Mouse (Mus musculus) liver, embryonic 14.5 days (tissue): ENCODE data around the gene Grm7. TPM values are rescaled to one million over a fixed set of nuclear protein-coding genes. Genes with fewer than 3 reads are reported as not detected.

Experiments used
- ATAC-seq: fragments of 200-750 bp; cut with Nextera tagmentation; 2 replicates; pipeline ENCODE4 v1.8.0; 2017; ENCODE audit warnings: moderate number of reproducible peaks, mild to moderate bottlenecking, moderate library complexity; ENCODE audit not compliant: insufficient read depth
- DNase-seq, 3 experiments: peaks; one replicate each; pipeline ENCODE4 v3.0.0-alpha.2; 2012 to 2013; ENCODE audit warnings: low read depth in 3 of 3, low spot score in 3 of 3
- H3K27ac ChIP-seq: fragments of 300-500 bp; sonication (generic); 2 replicates; pipeline ENCODE4 v1.5.1; 2014; ENCODE audit warnings: moderate library complexity, mild to moderate bottlenecking, control low read depth, inconsistent platforms
- H3K27me3 ChIP-seq: fragments of 300-500 bp; sonication (generic); 2 replicates; pipeline ENCODE4 v1.6.1; 2014; ENCODE audit warnings: mild to moderate bottlenecking, low read length, moderate library complexity; ENCODE audit not compliant: control insufficient read depth, insufficient read depth
- H3K36me3 ChIP-seq: fragments of 300-500 bp; sonication (generic); replicated peaks from 2 replicates; pipeline ENCODE4 v1.6.1; 2014; ENCODE audit warnings: low read depth; ENCODE audit not compliant: control insufficient read depth, insufficient read depth
- H3K4me1 ChIP-seq, 2 experiments: fragments of 200-500 bp in 1 of 2; fragments of 300-500 bp in 1 of 2; sonication (generic) in 1 of 2; replicated peaks; 2 replicates each; pipeline ENCODE4 v1.6.1; 2012 to 2014; ENCODE audit warnings: antibody characterized with exemption in 1 of 2, inconsistent platforms in 1 of 2, low read length in 1 of 2; ENCODE audit not compliant: control insufficient read depth in 2 of 2, insufficient read depth in 2 of 2
- H3K4me2 ChIP-seq: fragments of 300-500 bp; sonication (generic); 2 replicates; pipeline ENCODE4 v1.6.1; 2014; ENCODE audit warnings: low read depth, mild to moderate bottlenecking, control low read depth, moderate library complexity
- H3K4me3 ChIP-seq, 2 experiments: fragments of 200-500 bp in 1 of 2; fragments of 300-500 bp in 1 of 2; sonication (generic) in 1 of 2; 2 replicates each; pipeline ENCODE4 v1.5.1; 2012 to 2014; ENCODE audit warnings: low read depth in 2 of 2, low read length in 2 of 2, mild to moderate bottlenecking in 2 of 2, control low read depth in 1 of 2, inconsistent platforms in 1 of 2, moderate library complexity in 1 of 2; ENCODE audit not compliant: insufficient read depth in 1 of 2
- H3K9ac ChIP-seq: fragments of 300-500 bp; sonication (generic); replicated peaks from 2 replicates; pipeline ENCODE4 v1.6.1; 2014; ENCODE audit warnings: mild to moderate bottlenecking, control low read depth, moderate library complexity
- H3K9me3 ChIP-seq: fragments of 300-500 bp; sonication (generic); 2 replicates; pipeline ENCODE4 v1.6.1; 2016; ENCODE audit warnings: low read length, mixed read lengths; ENCODE audit not compliant: control insufficient read depth
- CTCF ChIP-seq: IDR thresholded peaks from 2 replicates; pipeline ENCODE4 v1.5.1; 2016; ENCODE audit warnings: antibody characterized with exemption, low read depth, control low read depth
- EP300 ChIP-seq: IDR thresholded peaks from 2 replicates; pipeline ENCODE4 v1.6.1; 2016; ENCODE audit warnings: antibody characterized with exemption, low read depth
- WGBS: fragments of 180-500 bp; shearing (Covaris S2); extraction: QIAGEN DNeasy Blood & Tissue Kit; methylation state at CpG from one replicate; pipeline ENCODE4 v1.1.7; 2014; ENCODE audit not compliant: insufficient replicate concordance; 5-methylcytosine and 5-hydroxymethylcytosine counted together
- polyA plus RNA-seq, 2 experiments: library from polyadenylated mRNA; depleted of rRNA in 1 of 2; stranded (reverse) in 1 of 2; unstranded in 1 of 2; fragments of >200 nt; fragmentation: Nextera tagmentation in 1 of 2; extraction: Ambion mirVana in 1 of 2; gene quantifications; 2 replicates each; pipeline versions ENCODE4 v1.2.1 to v1.2.3; 2012 to 2014

Grm7 gene
- polyA plus RNA-seq, 2 experiments: 0.01 TPM; not detected in 1

DNA sequence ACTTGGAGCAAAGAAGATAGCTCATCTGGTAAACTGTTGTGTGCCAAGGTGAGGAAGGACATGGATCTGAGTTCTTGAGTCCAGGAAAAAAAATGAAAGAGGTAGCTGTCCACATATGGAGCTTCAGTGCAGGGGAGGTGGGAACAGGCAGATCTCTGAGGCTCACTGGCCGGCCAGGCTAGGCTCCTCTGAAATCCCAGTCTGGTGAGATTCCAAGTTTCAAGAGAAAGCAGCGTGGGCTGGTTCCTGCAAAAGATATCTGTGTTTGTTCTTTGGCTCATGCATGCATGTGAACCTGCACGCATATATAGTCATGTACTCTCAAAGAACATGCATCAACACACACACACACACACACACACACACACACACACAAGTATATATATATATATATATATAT lies 942.2 kb downstream of the Grm7 start:
- Histone ChIP-seq H3K27ac (no peak overlapping the region), H3K27me3 (no peaks in the 10 kb centered on the region), H3K9ac (no peak overlapping the region), H3K4me3 (no peak overlapping the region), H3K4me2 (no peak overlapping the region), H3K9me3 (no peaks in the 10 kb centered on the region), H3K36me3 (no peaks in the 10 kb centered on the region), H3K4me1 (no peaks in the 10 kb centered on the region)
- no peak for ATAC-seq
- no peak for DNase-seq
- no peak for TF ChIP-seq CTCF
- no peak for TF ChIP-seq EP300
- 63% methylated on average over 3 of the region's 3 CpGs for WGBS

DNA sequence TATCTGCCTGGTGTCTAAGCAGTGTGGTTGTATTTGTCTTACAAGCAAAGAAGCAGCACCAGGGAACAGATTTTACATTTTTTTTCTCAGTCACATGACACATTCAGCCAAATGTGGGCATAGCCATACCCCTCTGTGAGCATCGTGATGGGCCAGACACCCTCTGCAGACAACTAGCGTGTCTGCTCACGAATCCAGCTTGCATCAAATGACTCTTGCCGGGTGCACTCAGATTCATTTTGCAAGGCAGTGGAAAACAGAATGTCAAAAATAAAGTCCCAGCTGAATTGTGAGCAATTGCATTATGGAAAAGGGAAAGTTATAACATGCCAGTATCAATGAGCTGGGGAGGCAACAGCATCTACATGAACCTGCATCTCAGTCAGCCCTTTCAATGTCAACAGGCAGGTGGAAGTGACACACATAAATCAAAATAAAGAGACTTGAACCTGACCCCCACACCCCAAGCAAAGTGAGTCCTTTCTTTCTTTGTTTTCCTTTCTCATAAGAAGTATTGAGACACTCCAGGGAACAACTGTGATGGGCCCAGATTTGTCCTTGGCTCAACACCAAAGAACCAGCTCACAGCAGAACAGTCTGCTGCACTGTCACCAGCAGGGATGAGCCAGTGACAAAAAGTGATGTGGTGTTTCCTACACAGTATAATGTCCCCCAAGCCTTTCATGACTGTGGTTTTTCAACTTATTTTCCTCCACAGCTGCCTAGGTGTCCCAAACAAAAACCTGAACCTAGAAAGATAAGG lies 956.7 kb downstream of the Grm7 start:
- Histone ChIP-seq H3K4me1 (no peaks in the 10 kb centered on the region), H3K27me3 (no peaks in the 10 kb centered on the region), H3K36me3 (no peaks in the 10 kb centered on the region), H3K4me2 (no peak overlapping the region), H3K4me3 (no peak overlapping the region), H3K9ac (no peak overlapping the region), H3K27ac (no peak overlapping the region), H3K9me3 (no peaks in the 10 kb centered on the region)
- TF ChIP-seq CTCF (no peak), EP300 (no peak)
- WGBS: 73% methylated on average over 4 of the region's 4 CpGs
- DNase-seq: no peak
- no peak for ATAC-seq

DNA sequence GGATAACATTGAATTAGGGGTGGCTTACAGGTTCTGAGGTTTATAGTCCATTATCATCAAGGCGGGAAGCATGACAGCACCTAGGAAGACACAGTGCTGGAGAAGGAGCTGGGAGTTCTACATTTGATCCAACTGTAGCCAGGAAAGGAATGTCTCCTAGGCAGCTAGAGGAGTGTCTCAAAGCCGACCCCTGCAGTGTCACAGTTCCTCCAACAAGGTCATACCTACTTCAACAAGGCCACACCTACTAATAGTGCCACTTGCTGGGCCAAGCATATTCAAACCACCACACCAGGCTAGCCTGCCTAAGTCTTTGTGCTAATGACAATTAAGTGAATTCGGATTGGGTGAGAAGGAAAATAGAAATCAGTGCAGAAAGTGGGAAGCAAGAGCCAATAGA lies 965.0 kb downstream of the Grm7 start:
- Histone ChIP-seq H3K27ac (no peak overlapping the region), H3K4me3 (no peak overlapping the region), H3K4me2 (no peak overlapping the region), H3K36me3 (no peaks in the 10 kb centered on the region), H3K9ac (no peak overlapping the region), H3K4me1 (no peaks in the 10 kb centered on the region), H3K27me3 (no peaks in the 10 kb centered on the region), H3K9me3 (no peaks in the 10 kb centered on the region)
- WGBS: 57% methylated on average over 3 of the region's 3 CpGs
- no peak for TF ChIP-seq CTCF
- no peak for TF ChIP-seq EP300
- no peak for DNase-seq
- no peak for ATAC-seq

DNA sequence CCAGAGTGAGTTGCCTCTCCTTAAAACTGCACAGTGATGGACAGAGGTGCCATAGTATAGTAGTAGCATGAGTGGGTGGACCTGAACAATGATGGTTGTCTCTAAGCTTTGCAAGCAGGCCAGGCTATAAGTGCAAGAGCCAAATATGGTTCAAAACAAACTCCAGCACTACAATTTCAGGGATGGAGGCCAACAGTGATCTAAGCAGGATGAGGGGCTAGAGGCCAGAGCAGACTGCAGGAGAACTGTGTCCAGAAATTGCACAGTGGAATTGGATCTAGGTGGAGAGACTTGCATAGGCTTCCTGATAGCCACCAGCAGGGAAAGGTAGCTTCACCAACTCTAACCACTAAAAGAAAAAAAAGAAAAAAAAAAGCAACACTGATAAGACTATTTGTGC lies 968.5 kb downstream of the Grm7 start:
- Histone ChIP-seq H3K9me3 (no peaks in the 10 kb centered on the region), H3K27me3 (no peaks in the 10 kb centered on the region), H3K27ac (no peak overlapping the region), H3K4me2 (no peak overlapping the region), H3K4me1 (no peaks in the 10 kb centered on the region), H3K36me3 (no peaks in the 10 kb centered on the region), H3K9ac (no peak overlapping the region), H3K4me3 (no peak overlapping the region)
- TF ChIP-seq EP300: no peak
- TF ChIP-seq CTCF: no peak
- ATAC-seq (no peak), DNase-seq (no peak)
